Mouse (Mus musculus) brain, embryonic 18.5 days (tissue): Measurements from ENCODE around the gene Zfand6.

Experiments
- DNase-seq: peaks from one replicate; pipeline ENCODE4 v3.0.0-alpha.2; 2012; ENCODE audit warnings: low read depth, low spot score

The Zfand6 gene

DNA sequence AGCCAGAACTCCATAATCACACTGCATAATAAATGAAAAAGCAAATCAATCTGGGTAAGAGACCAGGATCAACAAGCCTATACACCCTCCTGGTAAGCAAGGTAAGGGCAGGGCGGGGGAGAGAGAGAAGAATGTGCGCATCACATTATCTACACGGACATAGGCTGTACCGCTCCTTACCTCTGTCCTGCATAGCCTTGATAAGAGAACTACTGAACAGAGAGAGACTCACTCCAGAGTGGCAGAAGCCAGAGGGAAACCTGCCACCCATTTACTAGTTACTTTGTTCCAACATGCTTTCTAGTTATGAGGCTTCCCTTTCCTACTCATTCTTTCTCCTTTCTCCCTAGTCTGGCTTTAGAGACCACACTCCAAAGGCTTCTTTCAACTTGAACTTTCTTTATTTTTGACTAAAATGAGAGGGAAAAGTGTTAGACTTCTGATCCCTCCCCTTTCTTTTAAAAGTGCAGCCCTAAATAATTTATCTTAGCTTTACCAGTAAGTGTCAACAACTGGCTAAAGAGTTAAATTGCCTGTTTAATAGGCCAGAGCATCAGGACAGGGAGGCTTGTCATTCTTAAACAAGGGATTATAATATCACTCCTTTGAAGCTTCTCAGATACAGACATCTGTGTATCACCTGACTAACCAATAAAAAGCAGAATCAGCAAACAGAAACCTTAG, 38.3 kb downstream of the Zfand6 start:
- DNase-seq, result no peak

DNA sequence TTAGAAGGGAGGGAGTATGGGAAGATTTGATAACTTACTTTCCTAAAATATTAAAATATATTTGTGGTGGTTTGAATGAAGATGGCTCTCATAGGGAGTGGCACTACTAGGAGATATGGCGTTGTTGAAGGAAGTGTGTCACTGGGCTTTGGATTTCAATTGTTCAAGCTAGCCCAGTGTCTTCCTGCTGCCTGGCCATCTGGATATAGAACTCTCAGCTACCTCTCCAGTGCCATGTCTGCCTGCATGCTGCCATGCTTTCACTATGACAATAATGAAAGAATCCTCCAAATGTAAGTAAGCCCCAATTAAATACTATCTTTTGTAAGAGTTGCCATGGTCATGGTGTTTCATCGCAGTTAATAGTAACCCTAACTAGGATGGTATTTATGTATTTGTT, 40.7 kb downstream of the Zfand6 start:
- no peak for DNase-seq

DNA sequence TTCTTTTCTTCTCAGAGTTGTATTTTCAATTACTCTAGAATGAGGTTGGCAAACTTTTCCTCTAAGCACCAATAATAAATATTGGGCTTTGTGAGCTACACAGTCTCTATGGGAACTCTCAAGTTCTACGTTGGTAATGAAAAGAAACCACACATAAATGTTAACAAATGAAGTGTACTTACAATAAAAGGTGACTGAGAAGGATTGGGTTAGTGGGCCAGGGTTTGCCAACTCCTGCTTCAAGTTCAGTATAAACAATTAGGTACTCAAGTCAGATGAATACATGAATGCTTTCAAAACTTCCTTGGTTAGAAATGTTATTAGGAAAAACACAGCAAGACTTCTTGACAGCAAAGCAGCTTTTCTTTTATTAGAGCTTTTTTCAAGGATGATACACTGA, 43.5 kb downstream of the Zfand6 start:
- DNase-seq, result no peak

DNA sequence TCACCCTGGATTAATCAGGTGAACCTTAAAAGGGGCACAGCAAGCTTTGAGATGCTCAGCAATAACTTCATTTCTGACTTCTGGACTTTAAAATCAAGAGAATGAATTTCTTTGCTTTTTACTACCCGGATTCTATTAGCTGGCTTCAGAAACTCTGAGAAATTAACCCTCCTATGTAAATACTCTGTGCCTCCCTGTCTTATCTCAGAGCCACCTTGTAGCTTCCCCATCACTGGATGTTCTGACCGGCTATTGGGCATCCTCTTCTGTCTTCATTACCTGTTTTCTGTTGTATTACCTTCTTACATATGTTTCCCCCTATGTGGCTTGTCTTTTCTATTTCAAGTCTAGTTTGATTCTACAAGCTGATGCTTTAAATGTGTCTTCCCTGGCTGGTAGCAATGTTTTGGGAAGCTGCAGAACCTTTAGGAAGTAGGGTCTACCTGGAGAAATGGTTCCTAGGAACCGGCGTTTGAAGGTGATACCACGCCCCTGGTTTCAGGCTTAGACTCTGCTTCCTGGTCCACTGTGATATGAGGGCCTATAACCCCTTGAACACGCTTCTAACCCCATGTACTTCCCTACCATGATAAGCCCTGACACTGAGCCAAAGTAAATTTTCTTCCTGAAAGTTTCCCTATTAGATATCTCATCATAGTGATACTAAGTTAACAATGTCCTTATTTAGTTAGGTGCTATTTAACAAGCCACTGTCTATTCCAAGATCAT, 46.3 kb downstream of the Zfand6 start:
- DNase-seq, result no peak

DNA sequence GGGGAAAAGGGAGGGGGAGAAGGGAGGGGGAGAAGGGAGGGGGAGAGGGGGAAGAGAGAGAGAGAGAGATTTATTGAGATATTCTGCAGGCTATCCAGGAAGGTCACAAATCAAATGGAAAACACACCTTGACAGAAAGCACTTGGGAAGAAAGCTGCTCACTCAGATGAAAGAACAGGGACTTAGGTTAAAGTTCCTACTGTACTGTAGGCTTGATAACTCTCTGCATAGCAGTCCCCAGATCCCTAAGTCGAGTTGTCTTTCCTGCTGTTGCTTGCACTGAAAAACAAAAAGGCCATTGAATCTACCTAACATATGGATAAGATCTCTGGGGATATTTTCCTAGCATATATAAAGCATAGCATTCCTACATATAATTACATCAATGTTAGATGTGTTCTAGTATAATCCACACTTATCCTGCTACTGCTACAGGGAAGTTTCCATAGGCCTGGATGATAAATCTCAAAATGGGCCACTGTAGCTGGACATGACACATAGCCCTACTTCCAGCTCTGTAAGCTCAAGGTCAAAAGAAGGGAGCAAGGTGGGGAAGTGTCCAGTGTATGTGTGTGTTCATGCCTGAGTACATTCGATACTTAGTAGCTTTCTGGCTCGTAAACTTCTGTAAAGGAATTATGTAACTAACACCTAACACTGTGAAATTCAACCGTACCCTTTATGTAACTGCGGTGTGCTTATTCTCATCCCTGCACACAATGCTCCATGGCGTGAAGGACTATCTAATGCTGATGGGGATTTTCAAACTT, 47.4 kb downstream of the Zfand6 start:
- no peak for DNase-seq

DNA sequence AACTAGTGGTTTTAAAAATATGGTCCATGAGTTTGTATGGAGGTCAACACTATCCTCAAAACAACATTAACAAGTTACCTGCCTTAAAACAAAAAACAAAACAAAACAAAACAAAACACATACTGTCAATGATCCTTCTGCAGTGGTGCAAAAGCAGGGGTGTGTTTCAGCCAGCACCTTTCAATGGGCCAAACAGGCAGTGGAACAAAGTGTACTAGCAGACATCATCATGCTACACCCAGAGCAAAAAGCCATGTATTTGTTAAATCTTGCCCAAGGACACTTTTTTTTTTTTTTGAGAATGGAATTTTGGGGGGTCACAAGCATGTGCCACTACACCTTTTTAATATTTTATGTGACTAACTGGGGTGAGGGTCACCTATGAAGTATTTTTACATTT, 52.8 kb downstream of the Zfand6 start:
- DNase-seq, result no peak

DNA sequence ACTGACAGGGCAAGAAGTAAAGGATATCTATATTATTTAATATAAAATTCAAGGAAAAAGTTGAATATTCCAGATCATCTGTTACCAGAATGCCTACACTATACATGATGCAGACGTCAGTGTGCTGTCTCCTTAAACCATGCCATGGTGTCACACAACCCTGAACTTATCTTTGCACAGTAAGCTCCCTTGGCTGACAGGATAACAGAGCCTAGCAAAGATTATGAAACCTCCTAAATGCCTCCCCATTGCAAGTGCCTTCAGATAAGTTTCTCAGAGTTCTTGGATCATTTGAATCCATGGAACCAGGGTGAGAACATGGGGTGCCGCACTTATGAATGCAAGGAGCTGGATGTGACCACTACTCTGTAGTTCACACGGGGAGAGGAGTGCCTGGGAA, 57.9 kb downstream of the Zfand6 start:
- no peak for DNase-seq

DNA sequence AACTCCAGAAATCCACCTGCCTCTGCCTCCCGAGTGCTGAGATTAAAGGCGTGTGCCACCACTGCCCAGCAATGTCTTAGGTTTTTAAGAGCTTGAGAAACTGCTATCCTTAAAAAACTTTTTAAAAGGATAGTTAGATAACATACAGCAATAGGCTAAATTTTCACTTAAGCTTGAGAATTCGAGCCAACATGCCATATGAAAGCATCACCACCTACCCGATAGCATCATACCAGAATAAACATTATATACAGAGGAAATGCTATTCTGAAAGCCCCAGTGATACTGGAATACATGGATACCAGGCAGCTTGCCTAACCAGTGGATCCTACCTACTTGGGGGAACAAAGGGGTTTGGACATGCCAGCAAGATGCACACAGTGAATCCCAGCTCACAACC, 66.0 kb downstream of the Zfand6 start:
- DNase-seq, result no peak

DNA sequence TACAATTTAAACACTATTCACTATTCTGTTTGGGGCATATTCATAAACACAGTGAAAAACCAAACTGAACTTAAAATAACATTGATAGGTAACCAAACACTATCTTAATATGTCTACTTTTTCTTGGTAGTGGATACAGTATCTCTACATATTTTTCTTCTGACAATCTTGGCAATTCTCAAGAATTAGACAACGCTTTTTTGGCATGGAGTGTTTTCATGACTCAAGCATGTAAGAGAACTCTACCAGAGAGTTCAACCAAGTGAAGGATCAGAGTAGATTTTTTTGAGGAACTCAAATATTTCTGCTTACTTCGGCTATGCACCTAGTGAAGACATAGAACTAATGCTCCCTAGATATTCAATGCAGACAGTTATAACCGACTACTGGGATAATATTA, 68.8 kb downstream of the Zfand6 start:
- no peak for DNase-seq

DNA sequence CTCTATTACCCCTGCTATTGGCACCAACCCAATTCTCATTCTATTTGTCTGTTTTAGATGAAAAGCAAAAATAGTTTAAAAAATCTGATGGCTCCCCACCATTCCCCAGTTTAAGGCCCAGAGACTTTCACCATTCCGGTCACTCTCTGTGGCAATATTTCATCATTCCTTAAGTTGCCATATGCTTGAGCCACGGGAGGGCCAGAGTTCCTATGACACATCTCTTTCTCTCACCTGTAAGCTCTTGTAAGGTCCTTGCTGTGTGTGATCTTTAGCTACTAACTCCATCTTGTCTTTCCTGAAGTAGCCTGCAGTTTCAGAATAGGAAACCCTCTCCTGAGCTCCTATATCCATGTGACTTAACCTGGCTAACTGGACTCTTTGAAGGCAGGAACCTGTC, 70.8 kb downstream of the Zfand6 start:
- DNase-seq, result no peak

DNA sequence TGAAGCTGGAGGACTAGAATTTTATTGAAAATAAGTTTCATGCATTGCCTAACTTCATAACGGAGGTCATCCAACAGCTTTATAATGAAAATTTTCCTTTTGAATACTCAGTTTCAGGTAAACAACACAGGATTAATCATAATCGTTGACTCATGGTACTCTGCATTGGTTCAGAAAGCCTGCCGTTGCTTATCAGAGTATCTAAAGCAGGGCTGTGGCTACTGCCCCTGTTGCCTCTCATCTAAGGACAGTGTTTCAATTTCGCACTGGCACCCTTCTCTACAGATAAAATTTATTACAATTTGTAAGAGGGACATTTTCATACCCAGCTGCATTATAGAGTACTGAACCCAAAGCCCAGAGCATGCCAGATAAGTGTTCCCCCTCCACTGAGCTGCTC, 77.3 kb downstream of the Zfand6 start:
- no peak for DNase-seq

DNA sequence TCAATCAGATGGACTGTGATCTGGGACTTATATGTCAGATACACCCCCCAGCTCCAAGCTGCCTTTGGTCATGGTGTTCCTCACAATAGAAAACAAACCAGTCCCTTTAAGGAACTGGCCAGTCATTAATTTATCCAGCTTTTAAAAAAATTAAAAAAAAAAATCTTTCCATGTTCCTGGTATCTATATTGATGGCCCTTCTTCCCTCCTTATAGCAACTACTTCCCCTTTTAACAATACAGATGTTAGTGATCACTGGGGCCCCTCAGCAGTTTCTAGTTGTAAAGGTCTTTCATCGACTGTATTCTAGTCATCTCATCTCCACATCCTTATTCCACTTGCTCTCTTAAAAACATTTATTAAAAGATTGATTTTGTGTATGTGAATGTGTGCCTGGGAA, 78.2 kb downstream of the Zfand6 start:
- DNase-seq, result no peak

DNA sequence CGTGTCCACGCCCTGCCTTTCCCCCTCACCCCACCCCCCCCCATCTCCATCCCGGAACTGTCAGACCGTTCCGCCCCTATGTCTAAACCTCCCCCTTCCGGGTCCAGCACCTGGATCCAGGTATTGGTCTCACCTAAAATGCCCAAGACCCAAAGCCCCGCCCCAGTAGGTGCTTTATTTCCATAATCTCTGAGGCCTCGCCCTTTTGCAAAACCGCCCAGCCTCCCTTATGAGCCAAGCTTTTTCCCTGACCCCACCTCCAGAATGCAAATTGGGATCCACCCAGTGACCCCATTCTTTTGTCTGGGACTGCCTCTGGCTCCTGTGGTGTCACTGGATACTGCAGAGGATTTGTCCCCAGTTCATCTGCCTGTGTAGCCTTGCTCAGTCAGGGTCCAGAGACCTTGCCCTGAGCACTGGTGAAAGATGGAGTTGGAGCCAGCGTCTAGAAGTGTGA, 83.4 kb downstream of the Zfand6 start, which contains the start of gene Fah:
Gene Fah, minus strand, starts transcription at position 430 of the 457 bp plus-strand sequence.
- no peak for DNase-seq

DNA sequence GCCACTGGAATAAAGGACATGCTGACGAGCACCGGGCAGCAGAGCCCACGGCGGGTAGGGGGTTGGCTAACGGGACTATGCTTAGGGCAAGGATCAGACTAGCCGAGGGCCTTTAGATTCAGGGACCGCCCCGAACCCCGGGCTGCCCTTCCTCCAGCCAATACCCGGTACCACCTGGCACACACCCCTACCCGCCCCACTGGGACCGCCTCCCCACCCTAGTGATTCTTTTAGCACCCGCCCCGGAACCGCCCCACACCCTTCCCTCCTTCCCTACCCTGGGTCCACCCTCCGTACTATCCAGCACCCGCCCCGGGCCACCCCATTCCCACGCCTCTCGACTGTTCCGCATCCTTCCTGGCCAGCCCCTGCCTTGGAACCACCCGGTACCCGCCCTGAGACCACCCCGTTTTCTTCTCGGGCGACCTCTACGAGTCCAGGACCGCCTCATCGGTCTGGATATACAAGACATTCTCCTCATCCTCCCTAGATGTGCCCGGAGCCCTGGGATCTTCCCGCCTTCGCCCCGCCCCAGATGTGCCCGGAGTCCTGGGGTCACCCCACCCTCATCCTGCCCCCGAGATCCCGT, 84.0 kb downstream of the Zfand6 start:
- DNase-seq, result no peak

DNA sequence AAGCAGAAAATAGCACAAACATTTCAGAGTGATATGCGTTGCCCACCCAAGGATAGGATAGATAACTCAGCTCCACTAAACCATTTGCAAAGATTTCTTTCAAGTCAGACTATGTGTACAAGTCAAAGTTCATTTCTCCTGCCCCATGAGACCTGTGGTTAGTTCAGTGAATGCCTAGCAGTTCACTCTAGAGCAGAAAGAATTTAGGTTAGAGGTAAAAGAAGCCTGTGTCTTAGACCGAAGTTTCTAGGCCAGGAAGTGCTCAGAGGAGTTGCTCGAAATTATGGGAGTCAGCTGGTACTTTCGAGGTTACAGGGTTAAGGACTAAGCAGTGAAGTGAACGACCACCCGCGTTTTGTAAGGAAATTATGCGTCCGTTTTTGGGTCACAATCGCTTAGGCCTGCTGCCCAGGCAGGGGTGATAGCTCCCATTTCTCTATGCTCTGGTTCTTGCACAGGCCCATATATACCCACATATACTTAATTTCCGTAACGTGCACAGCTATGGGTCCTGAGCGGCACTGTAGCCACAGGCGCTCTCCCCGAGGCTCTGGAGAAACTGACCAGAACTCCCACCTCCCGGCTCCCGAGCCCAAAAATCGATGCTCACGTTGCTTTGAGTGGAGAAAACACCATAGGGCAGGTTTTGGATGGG, 84.6 kb downstream of the Zfand6 start:
- DNase-seq, result no peak

DNA sequence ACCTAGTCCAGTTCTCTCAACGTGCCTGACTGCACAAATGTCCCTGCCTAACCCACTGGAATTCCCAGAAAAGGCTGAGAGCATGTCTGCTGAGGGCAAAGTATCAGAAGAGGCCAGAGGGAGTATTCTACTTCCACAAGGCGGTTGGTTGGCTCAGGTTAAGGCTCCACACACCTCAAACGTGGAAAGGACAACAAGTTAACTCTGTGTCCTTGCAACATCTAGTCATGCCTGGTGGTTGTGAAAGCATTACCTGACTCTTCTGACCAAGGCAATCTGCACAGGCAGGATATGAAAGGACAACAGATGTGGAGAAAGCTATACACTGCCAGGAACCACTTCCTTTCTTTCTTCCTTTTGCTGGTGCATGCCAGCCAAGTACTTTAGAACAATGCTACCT, 85.3 kb downstream of the Zfand6 start:
- no peak for DNase-seq

DNA sequence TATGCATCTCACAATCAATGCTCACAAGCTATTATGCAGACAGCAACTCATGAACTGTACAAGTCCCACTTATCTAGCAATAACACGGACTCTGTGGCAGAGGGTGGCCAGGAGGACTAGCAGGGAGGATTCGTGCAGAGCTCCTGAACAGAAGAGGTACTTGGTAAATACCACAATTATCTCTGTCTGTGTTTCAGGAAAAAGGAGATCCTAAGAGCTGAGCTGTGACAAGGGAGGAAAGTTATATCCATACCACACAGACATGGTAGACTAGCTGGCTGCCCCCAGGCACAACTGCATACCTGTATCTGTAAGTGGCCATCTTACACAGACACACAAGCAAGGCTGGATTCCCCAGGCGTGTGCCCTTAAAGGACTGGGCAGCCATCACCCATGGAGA, 88.4 kb downstream of the Zfand6 start:
- DNase-seq, result no peak

DNA sequence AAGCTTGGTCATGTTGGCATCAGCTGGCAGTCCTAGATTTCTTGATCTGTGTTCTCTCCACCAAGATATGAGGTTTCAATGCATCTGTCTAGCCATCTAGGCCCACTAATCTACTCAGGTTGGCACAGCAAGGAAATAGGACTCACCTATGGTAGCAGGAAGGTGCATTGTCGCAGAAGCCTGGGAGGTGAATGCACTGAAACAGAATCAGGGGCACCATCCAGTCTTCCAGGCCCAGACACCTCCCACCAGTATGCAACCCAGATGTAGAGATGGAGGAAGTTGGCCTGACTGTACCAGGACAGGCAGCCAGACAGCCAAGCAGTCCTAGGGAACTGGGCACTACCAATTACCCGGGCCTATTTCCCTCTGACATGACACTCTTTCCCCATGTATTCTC, 89.1 kb downstream of the Zfand6 start:
- DNase-seq, result no peak

DNA sequence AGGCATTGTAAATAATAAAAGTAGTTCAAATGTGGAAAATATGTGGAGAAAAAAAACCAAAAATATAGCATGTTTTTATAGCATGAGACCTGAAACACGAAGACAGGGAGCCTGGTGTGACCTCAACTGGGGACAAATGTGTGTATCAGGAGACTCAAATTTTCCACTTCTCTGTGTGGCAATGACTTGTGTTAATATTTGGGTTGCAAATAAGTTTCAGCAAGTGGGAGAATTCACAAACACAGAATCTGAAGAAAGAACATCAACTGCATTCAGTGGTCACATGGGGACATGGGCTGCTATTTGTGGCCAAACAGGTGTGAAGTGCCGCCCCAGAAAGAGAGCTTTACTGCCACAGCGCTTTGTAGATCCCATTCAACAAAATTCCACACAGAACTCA, 93.1 kb downstream of the Zfand6 start:
- no peak for DNase-seq

DNA sequence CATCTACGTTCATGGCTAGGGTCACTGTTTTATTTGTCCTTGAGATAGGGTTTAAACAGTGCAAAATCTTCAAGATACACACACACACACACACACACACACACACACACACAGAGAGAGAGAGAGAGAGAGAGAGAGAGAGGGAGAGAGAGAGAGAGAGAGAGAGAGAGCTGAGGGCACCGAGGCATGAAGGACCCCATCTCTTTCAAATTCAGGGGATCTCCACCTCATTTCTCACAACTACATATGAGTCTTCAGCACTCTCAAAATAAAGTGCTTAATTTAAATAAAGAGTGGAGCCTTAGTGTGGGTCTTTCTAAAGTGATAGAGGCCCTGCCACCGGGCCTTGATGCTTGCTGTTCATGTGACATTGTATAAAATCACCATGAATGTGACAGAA, 93.8 kb downstream of the Zfand6 start:
- no peak for DNase-seq

DNA sequence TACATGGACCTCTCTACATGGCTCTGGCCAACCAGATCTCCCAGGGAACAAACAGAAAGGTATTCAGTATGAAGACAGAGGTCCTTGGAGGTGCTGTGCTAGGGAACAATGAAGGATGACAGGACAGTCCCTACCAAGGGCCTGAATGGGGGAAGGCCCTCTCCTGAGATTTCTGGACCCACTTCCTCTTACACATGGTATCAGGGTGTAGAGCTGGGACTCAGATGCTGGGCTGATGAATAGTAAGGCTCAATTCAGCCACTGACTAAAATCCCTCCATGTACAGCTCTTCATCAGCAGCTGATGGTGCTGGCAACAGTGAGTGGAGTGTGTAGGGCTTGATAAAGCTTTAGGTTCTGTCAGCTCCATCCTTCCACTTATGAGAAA, 94.8 kb downstream of the Zfand6 start:
- DNase-seq, result no peak
